Mouse (Mus musculus) liver, postnatal 0 days (tissue): Measurements from ENCODE around the gene Srcin1. TPM values are rescaled to one million over a fixed set of nuclear protein-coding genes. Genes with fewer than 3 reads are reported as not detected.

Experiments used
- ATAC-seq: fragments of 200-750 bp; cut with Nextera tagmentation; 2 replicates; pipeline ENCODE4 v1.8.0; 2017; ENCODE audit warnings: mild to moderate bottlenecking, moderate library complexity
- DNase-seq: peaks from one replicate; pipeline ENCODE4 v3.0.0-alpha.2; 2016
- H3K27ac ChIP-seq: fragments of 300-500 bp; sonication (generic); 2 replicates; pipeline ENCODE4 v1.5.1; 2014; ENCODE audit warnings: antibody characterized with exemption, moderate library complexity, mild to moderate bottlenecking, low read depth
- H3K27me3 ChIP-seq: fragments of 300-500 bp; sonication (generic); 2 replicates; pipeline ENCODE4 v1.6.1; 2014; ENCODE audit warnings: low read length, control low read depth, mixed read lengths; ENCODE audit not compliant: insufficient read depth
- H3K36me3 ChIP-seq: fragments of 300-500 bp; sonication (generic); replicated peaks from 2 replicates; pipeline ENCODE4 v1.6.1; 2014; ENCODE audit warnings: mild to moderate bottlenecking, control low read depth, low read length, moderate library complexity, mixed read lengths; ENCODE audit not compliant: insufficient read depth
- H3K4me1 ChIP-seq: fragments of 300-500 bp; sonication (generic); 2 replicates; pipeline ENCODE4 v1.6.1; 2014; ENCODE audit warnings: antibody characterized with exemption, mild to moderate bottlenecking, control low read depth; ENCODE audit not compliant: insufficient read depth
- H3K4me2 ChIP-seq: fragments of 300-500 bp; sonication (generic); 2 replicates; pipeline ENCODE4 v1.6.1; 2014; ENCODE audit warnings: low read depth, mild to moderate bottlenecking, low read length, moderate library complexity, mixed read lengths
- H3K4me3 ChIP-seq: fragments of 300-500 bp; sonication (generic); 2 replicates; pipeline ENCODE4 v1.5.1; 2014; ENCODE audit warnings: low read depth, low read length
- H3K9ac ChIP-seq: fragments of 300-500 bp; sonication (generic); replicated peaks from 2 replicates; pipeline ENCODE4 v1.6.1; 2014; ENCODE audit warnings: mild to moderate bottlenecking, moderate library complexity
- H3K9me3 ChIP-seq: fragments of 300-500 bp; sonication (generic); 2 replicates; pipeline ENCODE4 v1.6.1; 2016; ENCODE audit warnings: mild to moderate bottlenecking, control low read depth, low read length, mixed read lengths
- CTCF ChIP-seq: sonication (generic); IDR thresholded peaks from 2 replicates; pipeline ENCODE4 v1.5.1; 2016; ENCODE audit warnings: antibody characterized with exemption, low read depth
- EP300 ChIP-seq: IDR thresholded peaks from 2 replicates; pipeline ENCODE4 v1.6.1; 2016; ENCODE audit warnings: antibody characterized with exemption, low read depth, mild to moderate bottlenecking
- WGBS: fragments of 180-500 bp; shearing (Covaris S2); extraction: QIAGEN DNeasy Blood & Tissue Kit; methylation state at CpG from one replicate; pipeline ENCODE4 v1.1.7; 2014; ENCODE audit not compliant: insufficient replicate concordance; 5-methylcytosine and 5-hydroxymethylcytosine counted together
- polyA plus RNA-seq: library from polyadenylated mRNA; unstranded; fragments of >200 nt; fragmentation: Nextera tagmentation; extraction: Ambion mirVana; gene quantifications from 2 replicates; pipeline ENCODE4 v1.2.1, GENCODE M21; 2015

Srcin1 gene
- polyA plus RNA-seq, 1 experiment from 2014 or later = 0.02 TPM

- 15% methylated on average over 8 of the region's 8 CpGs for WGBS
- H3K4me2 ChIP-seq = peak overlapping the region; percentile 84
- H3K4me1 ChIP-seq = peaks cover 19% of the 10 kb centered on the region
- H3K9me3 ChIP-seq = no peaks in the 10 kb centered on the region
- 0 out of 2 replicates have a peak overlapping the region, but pooled peaks have one; percentile 49 for H3K4me3 ChIP-seq
- H3K27ac ChIP-seq = no peak overlapping the region
- no peaks in the 10 kb centered on the region for H3K36me3 ChIP-seq
- no peak for DNase-seq
- TF ChIP-seq EP300 = no peak
- peaks cover 67% of the 10 kb centered on the region for H3K27me3 ChIP-seq
- no peak for ATAC-seq
- no peak overlapping the region for H3K9ac ChIP-seq
Observed at GRCm38 (mm10) chr11:97532354-97532753, 43.6 kb downstream of the Srcin1 start.

- DNase-seq (peak; percentile 91), ATAC-seq (peak; percentile 79)
- H3K27ac ChIP-seq = peak overlapping the region; percentile 7; the same call in 1 of the 2 replicates
- peaks cover 13% of the 10 kb centered on the region for H3K4me1 ChIP-seq
- no peak overlapping the region; the same call in 1 of the 2 replicates for H3K9ac ChIP-seq
- peaks cover 60% of the 10 kb centered on the region for H3K27me3 ChIP-seq
- WGBS = 7% methylated on average over 46 of the region's 46 CpGs
- H3K36me3 ChIP-seq = no peaks in the 10 kb centered on the region
- no peaks in the 10 kb centered on the region for H3K9me3 ChIP-seq
- peak overlapping the region; percentile 49 for H3K4me3 ChIP-seq
- H3K4me2 ChIP-seq = peak overlapping the region; percentile 84
- TF ChIP-seq EP300 = no peak
- peak; percentile 98 for TF ChIP-seq CTCF
Observed at GRCm38 (mm10) chr11:97531381-97532260, 44.4 kb downstream of the Srcin1 start.

DNA sequence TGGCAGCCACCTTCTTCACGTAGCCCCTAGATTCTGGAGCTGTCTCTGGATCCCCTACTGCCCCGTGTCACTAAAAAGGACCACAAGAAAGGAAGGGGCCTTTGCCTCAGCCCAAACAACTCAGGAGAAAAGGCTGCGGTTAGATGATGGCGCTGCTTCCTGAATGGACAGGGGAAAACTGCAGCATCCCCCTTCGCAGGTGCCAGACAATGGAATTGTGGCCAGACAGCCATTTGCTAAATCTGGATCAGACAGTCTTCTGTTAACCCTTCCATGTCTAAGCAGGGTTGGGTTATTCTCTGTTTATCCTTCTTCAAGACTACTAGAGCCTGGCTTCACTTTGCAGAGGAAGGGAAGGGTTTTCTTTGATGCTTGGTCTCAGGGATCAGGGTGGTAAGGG is 45.0 kb downstream of the Srcin1 start:
- H3K27me3 ChIP-seq = peaks cover 55% of the 10 kb centered on the region

DNA sequence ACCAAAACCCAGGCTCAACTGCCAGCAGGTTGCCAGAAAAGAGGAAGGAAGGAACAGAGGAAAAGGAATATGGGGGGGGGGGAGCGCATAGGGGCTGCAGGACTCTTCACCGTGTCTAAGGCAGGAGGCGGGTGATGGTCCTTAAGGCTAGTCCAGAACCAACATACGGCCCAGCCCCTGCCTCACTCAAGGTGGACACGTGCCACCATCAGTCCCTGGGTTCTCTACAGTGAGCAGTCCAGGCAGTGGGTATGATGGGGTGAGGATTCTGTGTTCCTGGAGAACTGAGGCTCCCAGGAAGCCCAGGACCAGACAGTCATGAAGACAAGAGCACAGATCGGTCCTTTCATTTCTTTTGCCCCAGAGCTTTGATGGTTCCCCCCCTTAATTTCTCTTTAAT is 45.9 kb downstream of the Srcin1 start:
- ATAC-seq = no peak
- peaks cover 13% of the 10 kb centered on the region for H3K4me1 ChIP-seq
- DNase-seq = no peak
- peaks cover 46% of the 10 kb centered on the region for H3K27me3 ChIP-seq
- TF ChIP-seq CTCF = no peak
- TF ChIP-seq EP300 = no peak
- no peak overlapping the region for H3K4me3 ChIP-seq
- H3K9ac ChIP-seq = no peak overlapping the region
- no peaks in the 10 kb centered on the region for H3K9me3 ChIP-seq
- 63% methylated on average over 6 of the region's 6 CpGs for WGBS
- no peaks in the 10 kb centered on the region for H3K36me3 ChIP-seq
- H3K27ac ChIP-seq = no peak overlapping the region
- H3K4me2 ChIP-seq = no peak overlapping the region

More for the DNA sequence above, 45.0 kb downstream of the Srcin1 start:
- TF ChIP-seq EP300 = no peak
- no peak for TF ChIP-seq CTCF
- H3K4me3 ChIP-seq = no peak overlapping the region
- no peaks in the 10 kb centered on the region for H3K36me3 ChIP-seq
- H3K4me1 ChIP-seq = peaks cover 13% of the 10 kb centered on the region
- no peak overlapping the region for H3K4me2 ChIP-seq
- no peak overlapping the region for H3K27ac ChIP-seq
- ATAC-seq (no peak), DNase-seq (no peak)
- no peak overlapping the region for H3K9ac ChIP-seq
- WGBS = 39% methylated on average over 5 of the region's 5 CpGs
- no peaks in the 10 kb centered on the region for H3K9me3 ChIP-seq

DNA sequence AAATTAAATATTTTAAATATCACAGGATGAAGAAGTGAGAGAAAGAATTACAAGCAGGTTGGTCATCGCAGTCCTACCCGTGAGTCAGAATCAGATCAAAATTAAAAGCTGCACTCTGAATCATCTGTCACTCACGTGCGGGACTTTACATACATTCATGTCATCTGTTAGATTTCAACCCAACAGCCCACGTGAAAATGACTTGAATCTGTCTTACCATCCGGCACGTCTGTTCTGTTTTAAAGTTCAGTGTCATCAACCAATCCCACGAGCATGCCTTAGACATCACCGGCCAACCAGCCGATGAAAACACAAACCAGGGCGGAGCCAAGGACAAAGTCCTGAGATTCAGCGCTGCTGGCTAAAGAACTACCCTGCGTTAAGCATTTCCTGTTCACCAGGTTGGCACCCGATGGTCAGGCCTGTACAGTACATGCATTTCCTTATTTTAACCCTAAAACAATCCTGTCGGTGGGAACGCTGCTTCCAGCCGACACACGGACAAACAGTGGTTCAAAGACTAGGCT is 47.6 kb downstream of the Srcin1 start:
- Histone ChIP-seq H3K36me3 (no peaks in the 10 kb centered on the region), H3K4me2 (no peak overlapping the region), H3K27ac (no peak overlapping the region), H3K4me3 (no peak overlapping the region), H3K4me1 (peaks cover 8% of the 10 kb centered on the region; the same call in 1 of the 2 replicates), H3K9me3 (no peaks in the 10 kb centered on the region), H3K27me3 (peaks cover 36% of the 10 kb centered on the region), H3K9ac (no peak overlapping the region)
- ATAC-seq = no peak
- TF ChIP-seq EP300 (no peak), CTCF (no peak)
- DNase-seq = no peak
- WGBS = 68% methylated on average over 18 of the region's 18 CpGs

DNA sequence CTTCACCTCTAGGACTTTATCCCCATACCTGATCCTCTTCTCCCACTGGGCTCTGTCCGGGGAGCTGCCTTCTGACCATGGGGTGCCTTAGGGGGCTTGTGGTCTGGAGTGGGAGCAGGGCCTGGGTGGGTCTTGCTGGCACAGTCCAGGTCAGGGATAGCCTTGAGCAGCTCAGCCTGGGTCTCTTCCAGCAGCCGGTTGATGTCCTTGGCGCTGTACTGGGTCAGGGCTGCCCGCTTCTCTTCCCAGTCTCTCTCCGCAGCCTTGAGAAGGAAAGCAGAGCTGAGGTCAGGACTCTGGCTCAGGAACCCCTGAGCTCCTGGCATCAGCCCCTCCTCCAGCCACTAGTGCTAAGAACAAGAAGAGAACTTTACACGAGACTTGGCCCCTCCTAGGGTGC is 50.7 kb downstream of the Srcin1 start:
- Histone ChIP-seq H3K27me3 (peaks cover 21% of the 10 kb centered on the region; the same call in 1 of the 2 replicates), H3K36me3 (no peaks in the 10 kb centered on the region), H3K4me1 (no peaks in the 10 kb centered on the region), H3K9ac (no peak overlapping the region), H3K27ac (no peak overlapping the region), H3K4me3 (no peak overlapping the region), H3K9me3 (no peaks in the 10 kb centered on the region), H3K4me2 (no peak overlapping the region)
- TF ChIP-seq CTCF (no peak), EP300 (no peak)
- DNase-seq (no peak), ATAC-seq (no peak)
- 78% methylated on average over 6 of the region's 6 CpGs for WGBS
